Mouse (Mus musculus): ENCODE measurements around the gene Kcnk5.

- TF ChIP-seq CTCF (IDR thresholded peaks at IDR 0.05 in 2 of 3, conservative IDR thresholded peaks at IDR 0.05 in 1 of 3; ENCODE audit: control insufficient read depth in 1 of 3, insufficient read depth in 1 of 3, low read depth in 2 of 3, low read length in 3 of 3, poor library complexity in 1 of 3, severe bottlenecking in 1 of 3) (no peak), GABPA (IDR thresholded peaks at IDR 0.05; ENCODE audit: low read depth, low read length) (no peak)
These were observed 34.2 kb upstream of the Kcnk5 start for GRCm38 (mm10) chr14:20215826-20216225.

Measured in MEL (cell line).